In the genomic region with DNA sequence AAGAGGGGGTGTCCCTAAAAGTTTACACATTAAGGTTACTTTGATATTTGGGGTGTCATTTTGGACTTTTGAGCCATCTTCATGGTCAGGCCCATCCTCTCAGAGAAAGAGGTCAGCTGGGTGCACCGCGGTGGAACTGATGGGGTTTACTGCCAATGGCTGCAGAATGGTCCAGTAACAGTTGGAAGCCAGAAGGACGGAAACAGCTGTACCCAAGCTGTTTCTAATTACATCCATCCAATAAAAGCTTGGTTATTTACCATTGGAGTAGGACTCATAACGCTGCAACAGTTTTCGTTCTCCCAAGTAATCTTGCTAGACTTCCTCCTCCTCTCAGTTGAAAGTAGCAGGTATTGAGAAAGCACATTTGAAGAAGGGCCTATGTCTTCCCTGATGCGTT, we compare ENCODE assay signal across 17 mouse cellular contexts.
DNase-seq lines count a peak whose midpoint lies in the region; ATAC-seq lines count a peak whose summit lies in the region.
"Had no signal": no experiment of that assay in that cellular context is flagged by ENCODE, and none has a peak within 500 bp of the region (broad histone marks: within the 10 kb centered on the region; RNA-seq: fewer than 3 reads in every experiment).

No protein-coding gene starts in this region.

- peak; percentile 29 to 33 for DNase-seq in cerebellum, postnatal 14 days
- no peak for DNase-seq in cerebellum, adult 11 months
- DNase-seq in heart, postnatal 10 days, result peak; percentile 28 to 36
- DNase-seq in embryonic facial prominence, embryonic 14.5 days (ENCODE audit: low spot score), result peak; percentile 5
- DNase-seq in limb, embryonic 11.5 days (ENCODE audit: low spot score), result peak; percentile 35
- no peak for DNase-seq in MN1 (ENCODE audit: low spot score)
- DNase-seq in spleen, adult 12 weeks (ENCODE audit: low spot score), result no peak
- DNase-seq: cerebellum, postnatal 36 days; liver, postnatal 0 days; lung, postnatal 36 days; thymus, postnatal 4 days had no signal

- no peak overlapping the region for H3K4me2 ChIP-seq in heart, embryonic 11.5 days
- no peak overlapping the region for H3K4me2 ChIP-seq in embryonic facial prominence, embryonic 14.5 days (ENCODE audit: low read depth, low read length)
- no peak overlapping the region for H3K4me2 ChIP-seq in limb, embryonic 11.5 days (ENCODE audit: low read depth, severe bottlenecking)
- H3K4me2 ChIP-seq: midbrain, embryonic 11.5 days had no signal

- no peak for ATAC-seq in heart, embryonic 11.5 days (replicated peaks; ENCODE audit: insufficient number of reproducible peaks, low FRiP score, low TSS enrichment)
- no peak for ATAC-seq in embryonic facial prominence, embryonic 14.5 days (ENCODE audit: low read depth)
- 0 out of 2 replicates have a peak, but pooled peaks have one; percentile 35 for ATAC-seq in limb, embryonic 11.5 days (ENCODE audit: insufficient number of reproducible peaks, low FRiP score, low TSS enrichment, low read depth)
- ATAC-seq: activated CD4-positive, CD25-positive, alpha-beta regulatory T cell, adult 4 months; forebrain, embryonic 14.5 days; liver, postnatal 0 days had no signal

- no peak overlapping the region for H3K27ac ChIP-seq in heart, embryonic 11.5 days (ENCODE audit: low read depth, low read length)
- H3K27ac ChIP-seq in embryonic facial prominence, embryonic 14.5 days (replicated peaks; ENCODE audit: low read depth, low read length), result no peak overlapping the region
- 0 out of 2 replicates have a peak overlapping the region, but pooled peaks have one; percentile 40 for H3K27ac ChIP-seq in limb, embryonic 11.5 days (replicated peaks; ENCODE audit: low read depth, low read length)
- H3K27ac ChIP-seq: kidney, postnatal 0 days had no signal

- no peaks in the 10 kb centered on the region for H3K4me1 ChIP-seq in heart, embryonic 11.5 days (ENCODE audit: control insufficient read depth, insufficient read depth, low read length)
- H3K4me1 ChIP-seq in embryonic facial prominence, embryonic 14.5 days (ENCODE audit: control insufficient read depth, insufficient read depth, low read length), result no peaks in the 10 kb centered on the region
- H3K4me1 ChIP-seq in limb, embryonic 11.5 days (ENCODE audit: control insufficient read depth, insufficient read depth, low read length), result peaks cover 4% of the 10 kb centered on the region; the same call in 1 of the 2 replicates

- H3K27me3 ChIP-seq in heart, embryonic 11.5 days (ENCODE audit: control insufficient read depth, insufficient read depth, low read length), result no peaks in the 10 kb centered on the region
- no peaks in the 10 kb centered on the region for H3K27me3 ChIP-seq in embryonic facial prominence, embryonic 14.5 days (replicated peaks; ENCODE audit: control insufficient read depth, insufficient read depth, low read length)
- no peaks in the 10 kb centered on the region for H3K27me3 ChIP-seq in limb, embryonic 11.5 days (ENCODE audit: control insufficient read depth, insufficient read depth, low read length)
- H3K27me3 ChIP-seq: CH12.LX had no signal

- no peak overlapping the region for H3K9ac ChIP-seq in heart, embryonic 11.5 days (ENCODE audit: low read depth, low read length)
- H3K9ac ChIP-seq in embryonic facial prominence, embryonic 14.5 days (ENCODE audit: low read depth, low read length), result no peak overlapping the region
- H3K9ac ChIP-seq in limb, embryonic 11.5 days (ENCODE audit: low read length), result no peak overlapping the region
- H3K9ac ChIP-seq: liver, postnatal 0 days had no signal

- no peaks in the 10 kb centered on the region for H3K9me3 ChIP-seq in heart, embryonic 11.5 days (replicated peaks; ENCODE audit: control insufficient read depth, low read length)
- no peaks in the 10 kb centered on the region for H3K9me3 ChIP-seq in embryonic facial prominence, embryonic 14.5 days (ENCODE audit: control insufficient read depth, low read length)
- H3K9me3 ChIP-seq in limb, embryonic 11.5 days (ENCODE audit: control insufficient read depth, low read length), result no peaks in the 10 kb centered on the region

- 76% methylated on average over 6 of the region's 6 CpGs for WGBS in heart, embryonic 11.5 days (ENCODE audit: insufficient replicate concordance)
- 51% methylated on average over 6 of the region's 6 CpGs for whole genome bisulfite sequencing in embryonic facial prominence, embryonic 14.5 days
- WGBS in limb, embryonic 11.5 days, result 20% methylated on average over 6 of the region's 6 CpGs

- intact Hi-C loops in heart, postnatal 10 days (cut with DNase I), result no loop called here

- H3K36me3 ChIP-seq in heart, embryonic 11.5 days (ENCODE audit: control insufficient read depth, insufficient read depth, low read length), result no peaks in the 10 kb centered on the region
- no peaks in the 10 kb centered on the region for H3K36me3 ChIP-seq in embryonic facial prominence, embryonic 14.5 days (ENCODE audit: control insufficient read depth, insufficient read depth, low read length)
- no peaks in the 10 kb centered on the region for H3K36me3 ChIP-seq in limb, embryonic 11.5 days (ENCODE audit: control insufficient read depth, insufficient read depth, low read length)

- no peak overlapping the region for H3K4me3 ChIP-seq in heart, embryonic 11.5 days (ENCODE audit: low read depth, low read length)
- H3K4me3 ChIP-seq in embryonic facial prominence, embryonic 14.5 days (ENCODE audit: low read depth, low read length), result no peak overlapping the region
- H3K4me3 ChIP-seq in limb, embryonic 11.5 days (ENCODE audit: low read depth, low read length), result no peak overlapping the region

Comparison
In these comparisons a context has a peak if more than half of its experiments do, and no peak if none do; other contexts are left out.
1. DNase-seq: peak in cerebellum, postnatal 14 days (2 of 2), heart, postnatal 10 days (2 of 2), embryonic facial prominence, embryonic 14.5 days (single experiment) and limb, embryonic 11.5 days (single experiment); none in cerebellum, adult 11 months (single experiment), MN1 (single experiment) and spleen, adult 12 weeks (single experiment).